Mouse (Mus musculus): ENCODE results near the gene Lin7c. TPM values are rescaled to one million over a fixed set of nuclear protein-coding genes. Genes with fewer than 3 reads are reported as not detected.

Lin7c gene
- total RNA-seq, 1 experiment from 2014 or later: 72.4 TPM

DNA sequence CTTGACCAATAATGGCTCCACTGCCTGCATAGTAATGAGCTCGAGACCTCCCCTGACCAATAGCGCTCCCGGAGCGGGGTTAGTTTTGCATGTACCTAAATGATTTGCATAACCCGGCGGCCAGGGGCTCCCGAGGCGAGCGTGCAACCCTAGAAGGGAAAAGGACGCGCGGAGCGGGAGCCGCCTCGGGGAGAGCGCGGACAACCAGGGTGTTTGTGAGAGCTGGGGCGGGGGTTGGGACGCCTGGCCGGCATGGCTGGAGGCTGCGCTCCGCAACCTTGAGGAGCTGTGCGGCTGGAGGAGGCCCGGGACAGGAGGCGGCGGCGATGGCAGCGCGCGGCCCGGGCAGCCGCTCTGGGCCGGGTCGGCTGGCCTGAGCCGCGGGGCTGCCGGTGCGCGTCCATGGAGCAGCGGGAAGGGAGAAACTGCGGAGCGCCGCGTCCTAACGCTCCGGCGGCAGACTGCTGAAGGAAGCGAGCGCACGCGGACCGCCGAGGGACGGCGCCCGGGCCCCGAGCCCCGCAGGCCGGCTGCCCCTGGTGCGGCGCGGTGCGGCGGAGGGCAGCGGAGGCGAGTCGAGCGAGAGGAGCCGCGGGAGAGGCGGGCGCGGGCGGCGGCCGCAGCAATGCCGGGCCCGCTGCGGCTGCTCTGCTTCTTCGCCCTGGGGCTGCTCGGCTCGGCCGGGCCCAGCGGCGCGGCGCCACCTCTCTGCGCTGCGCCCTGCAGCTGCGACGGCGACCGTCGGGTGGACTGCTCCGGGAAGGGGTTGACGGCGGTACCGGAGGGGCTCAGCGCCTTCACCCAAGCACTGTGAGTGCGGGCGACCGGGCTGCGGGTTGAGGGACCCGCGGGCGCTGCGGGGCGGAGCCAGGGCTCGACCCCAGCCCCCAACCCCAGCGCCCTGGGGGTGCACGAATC, 27.1 kb downstream of the Lin7c start, which contains the start of gene Lgr4:
Gene Lgr4, plus strand, starts transcription at position 152 of the 918 bp plus-strand sequence.
- peak; percentile 98 for DNase-seq

DNA sequence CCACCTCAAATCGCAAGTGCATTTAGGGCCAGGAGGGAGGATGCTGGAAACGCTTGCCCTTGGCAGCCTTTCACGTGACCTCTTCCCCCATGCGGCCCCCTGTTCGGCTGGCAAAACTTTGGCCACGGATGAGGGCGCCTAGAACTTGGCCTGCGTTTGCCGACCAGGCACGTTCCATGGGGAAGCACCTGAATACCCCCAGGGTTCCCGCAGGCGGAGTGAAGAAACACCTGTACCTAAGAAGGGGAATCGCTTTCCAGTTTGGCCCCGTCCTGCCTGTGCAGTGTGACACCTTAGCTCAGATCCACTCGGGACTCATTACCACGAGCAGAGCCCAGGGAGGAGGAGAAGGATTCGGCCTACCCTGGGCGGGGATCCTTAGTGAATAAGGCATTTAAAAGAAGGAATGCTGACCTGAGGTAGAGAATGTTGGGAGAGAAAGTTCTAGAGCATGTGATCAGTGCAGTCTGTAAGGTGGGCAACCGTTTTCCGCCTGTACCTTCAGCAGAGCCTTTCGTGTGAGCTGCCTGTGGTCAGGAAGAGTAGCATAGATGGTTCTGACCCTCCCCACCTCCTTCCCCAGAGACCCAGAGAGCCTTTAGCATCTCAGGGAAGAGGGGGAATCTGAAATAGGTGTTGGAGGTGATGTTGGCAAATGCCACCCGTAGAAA, 28.1 kb downstream of the Lin7c start:
- DNase-seq: peak; percentile 58

DNA sequence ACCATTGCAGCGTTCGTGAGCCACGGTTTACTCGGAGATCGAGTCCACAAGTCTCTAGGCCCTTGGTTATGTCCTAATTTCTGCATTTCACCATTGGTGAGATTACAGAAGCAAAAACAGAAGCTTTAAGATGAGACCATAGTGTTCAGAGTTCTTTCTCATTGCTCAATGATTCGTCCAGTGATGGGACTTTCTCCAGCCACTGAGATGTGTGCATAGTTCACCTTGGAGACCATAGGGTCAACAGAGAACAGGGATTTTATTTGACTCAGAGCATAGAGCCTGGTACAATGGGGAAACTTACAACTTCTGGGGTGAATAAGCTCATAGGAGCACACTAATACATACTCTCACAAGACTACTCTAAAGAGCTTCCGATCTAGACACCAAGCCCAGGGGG, 29.8 kb downstream of the Lin7c start:
- no peak for DNase-seq

GRCm38 (mm10) chr2:109921298-109922035, 30.8 kb downstream of the Lin7c start:
- no peak for DNase-seq

GRCm38 (mm10) chr2:109922306-109922705, 31.7 kb downstream of the Lin7c start:
- DNase-seq: no peak

GRCm38 (mm10) chr2:109923031-109923430, 32.4 kb downstream of the Lin7c start:
- no peak for DNase-seq

DNA sequence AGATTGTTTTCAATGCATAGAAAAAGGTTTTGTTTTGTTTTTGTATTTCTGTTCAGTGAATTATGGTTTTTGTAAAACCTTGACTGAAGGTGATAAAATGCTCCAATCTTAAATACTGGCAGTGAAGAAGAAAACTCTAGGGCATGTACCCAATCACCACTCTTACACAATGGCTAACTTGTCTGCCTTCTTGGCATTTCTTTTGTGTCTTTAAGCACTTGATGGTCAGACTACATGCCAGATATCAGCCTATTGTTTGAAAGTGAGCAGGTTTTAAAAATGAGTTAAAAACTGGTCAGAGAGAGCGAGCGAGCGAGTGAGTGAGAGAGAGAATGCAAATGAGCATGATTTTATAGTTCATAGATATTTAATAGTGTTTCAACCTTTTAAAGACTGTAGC, 33.3 kb downstream of the Lin7c start:
- no peak for DNase-seq

DNA sequence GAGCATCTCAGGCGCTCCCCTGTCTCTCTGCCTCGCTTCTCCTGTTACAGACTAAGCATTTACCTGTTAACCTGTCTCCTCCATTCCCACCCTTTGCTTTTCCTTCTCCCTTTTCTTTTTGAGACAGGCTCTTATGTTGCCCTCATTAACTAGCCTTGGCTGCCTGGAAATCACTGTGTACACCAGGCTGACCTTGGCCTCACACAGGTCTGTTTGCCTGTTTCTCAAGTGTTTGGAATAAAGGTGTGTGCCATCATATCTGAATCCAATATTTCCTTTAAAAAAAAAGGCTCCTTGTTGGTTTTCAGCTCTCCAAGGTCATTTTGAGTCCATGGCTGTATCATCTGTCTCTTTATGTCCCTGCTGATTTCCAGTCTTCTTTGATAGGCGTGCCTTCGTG, 36.3 kb downstream of the Lin7c start:
- no peak for DNase-seq

DNA sequence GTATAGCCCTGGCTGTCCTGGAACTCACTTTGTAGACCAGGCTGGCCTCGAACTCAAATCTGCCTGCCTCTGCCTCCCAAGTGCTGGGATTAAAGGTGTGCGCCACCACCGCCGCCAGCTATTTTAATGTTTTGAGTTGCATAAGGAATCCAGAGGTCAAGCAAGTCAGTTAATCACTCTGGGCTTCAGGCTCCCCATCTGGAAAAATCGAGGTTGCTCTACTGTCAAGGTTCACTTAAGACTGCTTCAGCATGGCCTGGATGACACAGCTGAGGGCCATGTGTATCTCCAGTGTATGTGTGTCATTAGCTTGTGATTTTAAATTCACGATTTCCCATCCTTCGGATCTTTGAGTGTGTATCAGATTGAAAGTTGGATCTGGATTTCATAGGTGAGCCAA, 36.8 kb downstream of the Lin7c start:
- DNase-seq: no peak

DNA sequence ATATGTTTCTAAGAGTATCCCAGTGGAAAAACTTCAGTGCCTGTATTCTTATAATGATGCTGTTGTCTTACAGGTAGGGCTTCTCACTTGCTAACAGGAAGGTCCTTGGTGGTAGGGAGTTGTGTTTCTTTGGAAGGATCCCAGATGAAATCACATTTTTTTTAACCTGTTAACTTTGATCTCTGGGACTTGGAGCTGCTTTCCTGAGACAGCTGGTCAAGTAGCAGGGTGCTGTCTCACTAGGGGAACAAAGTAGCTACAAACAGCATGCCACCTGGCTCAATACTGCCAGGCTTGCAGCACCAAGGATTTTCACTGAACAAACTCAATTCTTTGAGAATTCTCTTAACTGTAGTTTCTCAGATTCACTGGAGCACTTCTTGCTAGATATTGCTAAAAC, 37.2 kb downstream of the Lin7c start:
- no peak for DNase-seq

GRCm38 (mm10) chr2:109928791-109929190, 38.1 kb downstream of the Lin7c start:
- no peak for DNase-seq

- DNase-seq: no peak
Observed at GRCm38 (mm10) chr2:109929256-109929655, 38.6 kb downstream of the Lin7c start.

GRCm38 (mm10) chr2:109930366-109930765, 39.7 kb downstream of the Lin7c start:
- DNase-seq: no peak

DNA sequence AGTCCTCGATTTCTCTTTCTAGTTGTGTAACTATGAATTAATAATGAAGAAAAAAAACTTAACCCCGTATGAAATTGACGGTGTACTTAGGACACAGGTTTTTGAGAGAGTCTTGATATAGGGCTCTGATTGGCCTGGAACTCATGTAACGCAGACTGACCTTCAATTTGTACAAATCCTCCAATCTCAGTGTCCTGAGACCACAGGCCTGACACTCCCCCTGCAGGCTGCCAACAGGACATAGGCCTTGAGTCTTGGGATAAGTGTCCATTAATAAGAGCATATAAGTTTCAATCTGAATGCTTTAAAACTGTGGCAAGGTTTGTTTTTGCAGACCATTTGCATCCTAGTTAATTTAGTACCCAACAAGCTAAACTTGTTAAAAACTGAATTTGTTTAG, 40.1 kb downstream of the Lin7c start:
- DNase-seq: no peak

DNA sequence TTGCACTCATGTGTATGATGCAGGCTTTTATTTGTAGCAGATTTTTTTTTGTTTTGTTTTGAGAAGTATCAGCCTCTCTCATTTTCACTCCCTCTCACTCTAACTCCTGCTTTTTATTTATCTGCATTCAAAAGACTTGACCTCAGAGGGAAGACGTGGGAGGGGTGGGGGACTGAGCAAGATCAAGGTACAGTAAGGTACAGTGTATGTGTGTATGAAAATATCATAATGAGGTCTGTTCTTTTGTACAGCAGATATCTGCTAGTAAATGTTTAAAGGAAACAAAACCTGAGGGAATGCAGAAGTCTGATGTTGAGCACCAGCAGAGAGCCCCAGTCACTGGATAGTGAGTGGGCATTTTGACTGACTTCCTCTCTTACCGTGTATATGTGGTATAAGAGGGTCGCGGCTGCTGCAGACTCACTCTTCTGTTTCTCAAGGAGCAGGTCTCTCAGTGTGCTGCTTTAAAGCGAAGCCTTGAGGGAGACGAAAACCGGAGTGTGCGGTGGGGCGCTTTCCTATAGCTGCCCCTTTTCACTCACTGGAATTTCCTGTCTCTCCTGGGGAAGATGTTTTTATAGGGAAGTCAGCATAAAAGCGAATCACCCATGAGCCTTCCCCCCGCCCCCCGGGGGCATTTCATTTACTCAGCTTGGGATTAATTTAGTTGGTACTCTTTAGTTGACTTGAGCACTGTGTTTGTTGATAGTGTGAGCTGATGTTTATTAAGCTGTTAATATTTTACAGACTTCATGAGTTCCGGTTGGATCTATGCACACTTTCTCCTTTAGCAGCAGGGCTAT, 41.5 kb downstream of the Lin7c start:
- DNase-seq: no peak

DNA sequence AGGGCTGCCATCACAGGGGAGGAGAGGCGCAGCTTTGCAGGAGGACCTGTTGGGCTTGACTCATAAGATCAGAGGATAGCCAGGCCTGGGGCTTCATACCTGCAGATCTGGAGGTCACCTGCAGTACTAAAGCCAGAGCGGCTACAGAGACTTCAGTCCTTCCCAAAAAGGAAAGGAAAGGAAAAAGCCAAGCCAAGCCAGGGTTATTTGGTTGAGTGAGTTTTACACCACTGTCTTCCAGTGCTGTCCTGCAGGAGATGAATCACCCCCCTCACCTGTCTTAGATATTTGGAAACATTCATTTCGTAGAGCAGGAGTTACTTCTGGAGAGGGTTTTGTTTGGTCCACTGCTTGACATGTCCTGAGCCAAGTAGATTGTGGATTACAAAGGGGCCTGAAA, 42.5 kb downstream of the Lin7c start:
- DNase-seq: no peak

DNA sequence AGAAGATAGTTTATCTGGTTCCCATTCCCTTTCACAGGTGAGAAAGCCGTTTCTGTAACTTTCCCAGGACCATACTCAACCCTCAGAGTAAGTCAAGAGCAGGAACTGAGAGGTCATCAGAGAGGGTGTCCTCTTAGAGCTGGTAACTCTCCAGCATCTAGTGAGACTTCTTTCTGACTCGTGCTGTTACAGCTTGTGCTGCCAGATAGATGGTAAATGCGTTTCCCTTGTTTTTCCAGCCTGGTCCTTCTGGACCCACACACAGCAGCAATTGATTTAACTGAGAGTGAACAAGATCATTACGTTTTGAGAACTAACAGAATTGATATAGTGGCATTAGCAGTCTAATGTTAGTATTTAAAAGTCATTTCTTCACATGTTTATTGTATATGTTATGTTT, 43.4 kb downstream of the Lin7c start:
- DNase-seq: no peak

DNA sequence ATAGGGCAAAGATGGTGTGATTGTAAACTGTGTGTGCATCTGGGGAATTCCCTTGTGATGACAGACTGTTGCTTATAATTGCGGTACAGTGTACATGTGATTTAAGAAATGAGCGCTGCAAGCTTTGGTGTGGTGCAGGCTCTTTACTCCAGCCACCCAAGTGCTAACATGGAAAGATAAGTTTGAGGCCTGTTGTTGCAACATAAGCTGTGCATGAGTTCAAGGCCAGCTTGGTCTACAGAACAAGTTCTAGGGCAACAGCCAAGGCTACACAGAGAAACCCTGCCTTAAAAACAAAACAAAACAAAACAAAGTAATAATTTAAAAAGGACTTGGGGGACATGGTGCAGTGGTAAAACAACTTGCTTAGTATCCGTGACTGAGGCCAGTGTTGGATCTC, 44.5 kb downstream of the Lin7c start:
- no peak for DNase-seq

GRCm38 (mm10) chr2:109935754-109936409, 45.2 kb downstream of the Lin7c start:
- no peak for DNase-seq

DNA sequence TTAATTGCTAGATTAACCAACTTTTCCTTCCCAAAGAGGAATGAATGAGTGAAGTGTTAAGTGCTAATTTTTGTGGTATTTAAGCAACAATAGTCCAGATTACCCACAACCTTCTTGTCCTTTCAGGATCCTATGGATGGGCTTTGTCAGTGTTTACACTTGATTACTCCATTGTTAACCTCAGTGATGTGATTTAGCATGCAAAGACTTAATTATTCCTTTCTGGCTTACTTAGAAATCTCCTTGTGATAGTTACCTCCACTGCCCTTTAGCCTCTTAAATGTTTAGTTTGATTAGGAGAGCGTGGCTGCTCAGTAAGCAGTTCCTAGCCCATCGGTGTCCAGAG, 45.7 kb downstream of the Lin7c start:
- DNase-seq: no peak

- DNase-seq: no peak
Observed at GRCm38 (mm10) chr2:109941973-109942444, 51.4 kb downstream of the Lin7c start.
